Mouse (Mus musculus): ENCODE measurements at regions not wholly inside any gene's neighbourhood (a gene's known extent, or its start where the extent isn't known, plus 50 kb on each side); places are given as distances from the start of the nearest gene placed in this dataset.

DNA sequence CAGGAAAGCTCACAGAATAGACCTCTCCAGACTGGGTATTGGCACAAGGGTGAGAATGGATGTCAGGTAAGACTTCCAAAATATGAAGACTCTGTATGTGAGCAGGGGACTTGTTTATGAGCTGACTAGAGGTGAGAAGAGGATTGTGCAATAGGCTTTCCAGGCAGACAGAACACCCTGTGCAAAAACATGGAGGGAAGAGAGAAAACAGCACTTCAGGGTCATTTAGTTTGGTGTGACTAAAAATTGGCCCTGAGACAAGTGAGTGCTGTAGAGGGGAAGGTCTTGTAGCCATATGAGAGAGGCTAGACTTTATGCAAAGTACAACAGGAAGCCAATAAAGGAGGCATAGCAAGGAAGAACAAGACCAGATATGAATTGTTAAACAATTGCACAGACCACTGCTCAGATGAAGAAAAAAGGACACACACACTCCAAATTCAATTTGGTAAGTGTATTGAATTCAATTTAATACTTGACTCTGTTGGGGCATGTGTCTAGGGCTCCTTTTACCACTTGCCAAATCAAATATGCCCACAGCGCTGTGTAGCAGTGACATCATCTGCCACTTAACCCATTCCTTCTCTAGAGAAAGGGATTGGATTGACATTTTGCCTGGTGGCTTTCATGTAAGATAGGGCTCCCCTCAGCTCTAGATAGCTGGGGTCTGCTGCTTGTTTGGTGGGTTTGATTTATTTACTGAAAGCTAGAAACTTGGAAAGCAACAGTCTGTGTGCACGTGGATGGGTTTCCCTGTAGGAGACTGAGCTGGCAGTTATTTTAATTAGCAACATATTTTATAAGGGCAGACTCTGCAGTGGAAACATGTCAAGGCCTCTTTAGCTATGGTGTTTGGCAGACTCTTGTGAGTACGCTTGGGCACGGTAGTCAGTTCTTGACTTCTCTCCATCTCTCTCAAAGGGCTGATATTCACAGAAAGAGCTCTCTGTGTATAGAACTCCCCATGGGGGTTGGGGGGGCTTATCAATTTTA is 501.1 kb upstream of the Gm26657 start:
- 64% methylated on average over 4 of the region's 4 CpGs for WGBS
- Histone ChIP-seq H3K4me1 (ENCODE audit: control insufficient read depth, insufficient read depth, low read length) (no peaks in the 10 kb centered on the region), H3K9me3 (ENCODE audit: control insufficient read depth, low read length) (no peaks in the 10 kb centered on the region), H3K4me2 (ENCODE audit: low read depth, severe bottlenecking) (no peak overlapping the region), H3K27ac (replicated peaks; ENCODE audit: low read depth, low read length) (no peak overlapping the region), H3K27me3 (ENCODE audit: control insufficient read depth, insufficient read depth, low read length) (no peaks in the 10 kb centered on the region), H3K9ac (ENCODE audit: low read length) (no peak overlapping the region), H3K4me3 (ENCODE audit: low read depth, low read length) (no peak overlapping the region), H3K36me3 (ENCODE audit: control insufficient read depth, insufficient read depth, low read length) (no peaks in the 10 kb centered on the region)
- ATAC-seq (ENCODE audit: insufficient number of reproducible peaks, low FRiP score, low TSS enrichment, low read depth) (no peak), DNase-seq (ENCODE audit: low spot score) (no peak)

DNA sequence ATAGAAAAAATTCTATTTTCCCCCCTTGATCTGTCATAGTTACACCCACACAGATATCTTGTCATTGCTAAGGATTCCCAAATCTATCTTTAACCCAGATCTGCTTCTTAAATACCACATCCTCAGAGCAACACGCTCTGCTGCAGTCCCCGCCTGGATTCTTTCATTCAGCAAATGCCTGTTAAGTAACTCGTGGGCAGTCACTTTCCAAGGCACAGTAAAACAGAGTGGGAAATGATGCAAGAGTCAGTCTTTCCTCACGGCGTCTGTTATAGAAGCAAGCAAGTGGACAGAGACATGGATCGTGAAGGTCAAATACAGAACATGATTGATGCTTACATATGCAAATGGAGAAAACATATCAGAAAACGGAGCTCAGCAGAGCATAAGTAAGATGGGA is 508.5 kb upstream of the Gm26657 start:
- Histone ChIP-seq H3K4me2 (ENCODE audit: low read depth, severe bottlenecking) (no peak overlapping the region), H3K4me3 (ENCODE audit: low read depth, low read length) (no peak overlapping the region), H3K27ac (replicated peaks; ENCODE audit: low read depth, low read length) (no peak overlapping the region), H3K9ac (ENCODE audit: low read length) (no peak overlapping the region), H3K36me3 (ENCODE audit: control insufficient read depth, insufficient read depth, low read length) (no peaks in the 10 kb centered on the region), H3K4me1 (ENCODE audit: control insufficient read depth, insufficient read depth, low read length) (no peaks in the 10 kb centered on the region), H3K27me3 (ENCODE audit: control insufficient read depth, insufficient read depth, low read length) (no peaks in the 10 kb centered on the region), H3K9me3 (ENCODE audit: control insufficient read depth, low read length) (no peaks in the 10 kb centered on the region)
- whole genome bisulfite sequencing, result 85% methylated on average over 7 of the region's 7 CpGs
- ATAC-seq (ENCODE audit: insufficient number of reproducible peaks, low FRiP score, low TSS enrichment, low read depth) (no peak), DNase-seq (ENCODE audit: low spot score) (no peak)

DNA sequence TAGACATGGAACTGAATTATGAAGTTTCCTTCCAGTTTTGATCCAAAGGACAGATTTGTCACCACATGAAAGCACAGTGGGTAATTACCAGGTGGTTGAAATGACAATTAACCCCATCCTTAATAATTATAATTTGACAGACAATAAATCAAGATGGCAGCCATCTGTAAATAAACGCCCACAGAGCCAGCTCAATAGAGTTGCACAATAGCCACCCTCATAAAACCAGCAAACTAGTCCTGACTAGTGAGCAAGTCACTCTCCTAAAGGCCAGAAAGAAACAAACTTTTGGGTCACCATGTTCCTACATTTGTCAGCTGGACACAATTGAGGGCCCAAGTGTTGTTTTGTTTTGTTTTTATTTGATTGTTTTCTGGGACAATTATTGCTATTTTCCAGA is 509.4 kb upstream of the Gm26657 start:
- Histone ChIP-seq H3K36me3 (ENCODE audit: control insufficient read depth, insufficient read depth, low read length) (no peaks in the 10 kb centered on the region), H3K4me3 (ENCODE audit: low read depth, low read length) (no peak overlapping the region), H3K4me2 (ENCODE audit: low read depth, severe bottlenecking) (no peak overlapping the region), H3K27ac (replicated peaks; ENCODE audit: low read depth, low read length) (no peak overlapping the region), H3K27me3 (ENCODE audit: control insufficient read depth, insufficient read depth, low read length) (no peaks in the 10 kb centered on the region), H3K9me3 (ENCODE audit: control insufficient read depth, low read length) (no peaks in the 10 kb centered on the region), H3K4me1 (ENCODE audit: control insufficient read depth, insufficient read depth, low read length) (no peaks in the 10 kb centered on the region), H3K9ac (ENCODE audit: low read length) (no peak overlapping the region)
- ATAC-seq (ENCODE audit: insufficient number of reproducible peaks, low FRiP score, low TSS enrichment, low read depth) (no peak), DNase-seq (ENCODE audit: low spot score) (no peak)
- 50% methylated on average over 1 of the region's 1 CpGs for WGBS

DNA sequence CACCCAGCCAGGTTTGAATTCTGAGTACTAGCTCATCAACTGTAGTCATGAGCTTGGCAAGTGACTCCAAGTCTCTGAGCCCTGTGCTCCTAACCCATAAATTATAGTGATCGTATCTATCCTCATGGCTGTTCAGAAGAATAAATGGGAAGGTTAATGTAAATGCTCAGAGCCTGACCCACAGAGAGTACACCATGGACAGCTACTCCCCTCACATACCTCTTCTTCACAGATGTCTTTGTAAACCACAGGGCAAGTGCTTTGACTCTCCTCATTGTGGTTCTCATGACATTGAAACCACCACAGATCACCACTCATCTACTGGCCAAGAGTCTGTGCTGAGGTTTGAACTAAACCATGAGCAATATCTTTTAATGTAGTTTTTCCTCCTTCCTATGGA is 513.4 kb upstream of the Gm26657 start:
- H3K36me3 ChIP-seq (ENCODE audit: control insufficient read depth, insufficient read depth, low read length), result no peaks in the 10 kb centered on the region
- no peaks in the 10 kb centered on the region; the same call in 1 of the 2 replicates for H3K4me1 ChIP-seq (ENCODE audit: control insufficient read depth, insufficient read depth, low read length)
- H3K4me2 ChIP-seq (ENCODE audit: low read depth, severe bottlenecking), result no peak overlapping the region
- H3K4me3 ChIP-seq (ENCODE audit: low read depth, low read length), result no peak overlapping the region
- ATAC-seq (ENCODE audit: insufficient number of reproducible peaks, low FRiP score, low TSS enrichment, low read depth), result no peak
- DNase-seq (ENCODE audit: low spot score), result no peak
- H3K9ac ChIP-seq (ENCODE audit: low read length), result no peak overlapping the region
- H3K9me3 ChIP-seq (ENCODE audit: control insufficient read depth, low read length), result no peaks in the 10 kb centered on the region
- H3K27me3 ChIP-seq (ENCODE audit: control insufficient read depth, insufficient read depth, low read length), result no peaks in the 10 kb centered on the region
- no peak overlapping the region for H3K27ac ChIP-seq (replicated peaks; ENCODE audit: low read depth, low read length)
- 90% methylated on average over 1 of the region's 1 CpGs for WGBS

DNA sequence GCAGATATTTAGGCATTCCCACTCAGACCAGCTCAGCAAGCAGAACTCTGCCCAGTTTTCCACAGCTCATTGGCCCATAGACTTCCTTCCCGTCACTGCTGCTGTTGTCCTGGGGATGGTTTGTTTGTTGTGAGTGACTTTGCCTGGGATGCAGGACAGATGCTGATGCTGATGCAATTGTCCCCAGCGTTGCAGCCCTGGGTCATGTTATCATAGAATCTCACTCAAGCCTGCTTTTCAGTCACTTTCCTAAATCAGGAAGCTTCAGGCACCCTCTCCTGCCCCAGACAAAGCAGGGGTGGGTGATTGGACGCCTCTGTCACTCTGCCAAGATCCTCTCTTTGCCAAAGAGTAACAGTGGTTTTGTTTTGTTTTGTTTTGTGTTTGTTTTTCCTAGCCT is 515.3 kb upstream of the Gm26657 start:
- ATAC-seq (ENCODE audit: insufficient number of reproducible peaks, low FRiP score, low TSS enrichment, low read depth), result no peak
- no peak overlapping the region for H3K9ac ChIP-seq (ENCODE audit: low read length)
- H3K4me2 ChIP-seq (ENCODE audit: low read depth, severe bottlenecking), result no peak overlapping the region
- H3K27ac ChIP-seq (replicated peaks; ENCODE audit: low read depth, low read length), result no peak overlapping the region
- H3K36me3 ChIP-seq (ENCODE audit: control insufficient read depth, insufficient read depth, low read length), result no peaks in the 10 kb centered on the region
- no peaks in the 10 kb centered on the region; the same call in 1 of the 2 replicates for H3K4me1 ChIP-seq (ENCODE audit: control insufficient read depth, insufficient read depth, low read length)
- no peaks in the 10 kb centered on the region for H3K9me3 ChIP-seq (ENCODE audit: control insufficient read depth, low read length)
- DNase-seq (ENCODE audit: low spot score), result no peak
- H3K27me3 ChIP-seq (ENCODE audit: control insufficient read depth, insufficient read depth, low read length), result no peaks in the 10 kb centered on the region
- 54% methylated on average over 3 of the region's 3 CpGs for WGBS
- H3K4me3 ChIP-seq (ENCODE audit: low read depth, low read length), result no peak overlapping the region

DNA sequence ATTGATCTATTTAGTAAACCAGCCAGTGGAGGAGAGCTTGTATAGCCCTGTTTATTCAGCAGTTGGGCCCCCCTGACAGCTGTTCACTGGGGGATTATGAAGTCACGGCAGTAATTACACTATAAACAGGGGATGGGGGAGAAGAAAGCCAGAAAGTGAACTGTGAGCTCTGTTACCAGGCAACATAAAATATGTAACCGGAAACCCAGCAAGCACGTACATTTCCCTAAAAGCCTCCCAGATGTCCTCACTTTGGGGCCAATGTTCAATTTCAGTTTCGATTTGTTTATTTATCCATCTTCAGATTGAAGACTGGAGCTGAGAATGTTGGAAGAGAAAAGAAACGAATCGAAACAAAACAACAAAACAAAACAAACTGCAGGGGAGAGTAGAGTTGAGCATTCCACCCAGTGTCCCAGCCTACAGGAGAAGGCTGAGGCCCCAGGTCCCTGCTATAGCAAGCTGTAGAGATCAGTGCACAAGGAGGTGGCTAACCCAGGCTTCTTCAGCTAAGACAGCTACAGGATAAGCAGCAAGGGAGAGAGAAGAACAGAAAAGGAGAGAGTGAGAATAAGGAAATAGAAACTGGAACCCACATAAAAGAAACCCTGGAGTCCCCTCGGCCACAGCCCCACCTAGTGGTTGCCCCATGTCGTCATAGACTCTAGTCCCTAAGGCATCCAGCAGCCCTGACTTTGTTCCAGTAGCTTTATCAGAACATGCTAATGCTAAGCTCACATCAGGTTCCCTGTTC is 517.7 kb upstream of the Gm26657 start:
- Histone ChIP-seq H3K36me3 (ENCODE audit: control insufficient read depth, insufficient read depth, low read length) (no peaks in the 10 kb centered on the region), H3K4me2 (ENCODE audit: low read depth, severe bottlenecking) (no peak overlapping the region), H3K4me3 (ENCODE audit: low read depth, low read length) (no peak overlapping the region), H3K27ac (replicated peaks; ENCODE audit: low read depth, low read length) (no peak overlapping the region), H3K9me3 (ENCODE audit: control insufficient read depth, low read length) (no peaks in the 10 kb centered on the region), H3K27me3 (ENCODE audit: control insufficient read depth, insufficient read depth, low read length) (no peaks in the 10 kb centered on the region), H3K4me1 (ENCODE audit: control insufficient read depth, insufficient read depth, low read length) (no peaks in the 10 kb centered on the region; the same call in 1 of the 2 replicates), H3K9ac (ENCODE audit: low read length) (no peak overlapping the region)
- ATAC-seq (ENCODE audit: insufficient number of reproducible peaks, low FRiP score, low TSS enrichment, low read depth) (peak; percentile 78), DNase-seq (ENCODE audit: low spot score) (peak; percentile 41)
- WGBS, result 40% methylated on average over 8 of the region's 8 CpGs

DNA sequence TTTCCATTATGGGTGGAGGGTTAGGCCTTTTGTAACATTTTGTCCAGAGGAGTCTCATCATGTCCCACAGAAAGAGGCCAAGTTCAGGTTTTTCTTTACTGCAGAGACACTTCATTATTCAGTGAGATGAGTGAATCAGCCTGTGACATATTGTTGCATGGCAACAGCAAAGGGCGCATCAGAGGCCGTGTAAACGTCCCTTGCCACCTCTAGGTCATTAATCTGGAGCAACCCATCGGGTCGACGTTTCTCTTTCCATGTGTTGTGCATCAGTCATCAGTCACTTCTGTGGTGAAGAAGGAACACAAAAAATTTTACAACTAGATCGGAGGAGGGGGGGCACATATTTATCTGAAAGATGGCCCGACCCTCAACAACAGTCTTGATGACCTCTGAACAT is 519.3 kb upstream of the Gm26657 start:
- no peak for ATAC-seq (ENCODE audit: insufficient number of reproducible peaks, low FRiP score, low TSS enrichment, low read depth)
- 64% methylated on average over 8 of the region's 8 CpGs for WGBS
- no peak for DNase-seq (ENCODE audit: low spot score)
- Histone ChIP-seq H3K27ac (replicated peaks; ENCODE audit: low read depth, low read length) (no peak overlapping the region), H3K27me3 (ENCODE audit: control insufficient read depth, insufficient read depth, low read length) (no peaks in the 10 kb centered on the region), H3K4me1 (ENCODE audit: control insufficient read depth, insufficient read depth, low read length) (no peaks in the 10 kb centered on the region; the same call in 1 of the 2 replicates), H3K4me3 (ENCODE audit: low read depth, low read length) (no peak overlapping the region), H3K4me2 (ENCODE audit: low read depth, severe bottlenecking) (no peak overlapping the region), H3K9me3 (ENCODE audit: control insufficient read depth, low read length) (no peaks in the 10 kb centered on the region), H3K9ac (ENCODE audit: low read length) (no peak overlapping the region), H3K36me3 (ENCODE audit: control insufficient read depth, insufficient read depth, low read length) (no peaks in the 10 kb centered on the region)

DNA sequence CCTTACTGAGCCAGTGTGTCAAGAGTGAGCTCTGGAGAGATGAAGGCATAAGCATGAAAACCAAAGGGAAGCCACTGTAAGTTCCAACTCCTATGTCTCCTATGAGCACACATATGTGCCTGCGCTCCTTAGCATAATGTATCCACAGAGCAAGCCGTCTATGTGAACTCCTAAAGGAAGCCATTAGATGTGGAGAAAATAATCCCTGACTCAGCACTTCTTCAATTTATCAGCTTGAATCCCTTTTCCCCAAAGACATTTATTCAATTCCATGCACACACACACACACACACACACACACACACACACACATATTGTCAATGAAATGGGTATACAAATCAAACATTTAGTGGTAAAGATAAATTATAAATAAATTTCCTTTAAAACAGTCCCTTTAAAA is 530.4 kb upstream of the Gm26657 start:
- Histone ChIP-seq H3K4me2 (ENCODE audit: low read depth, severe bottlenecking) (no peak overlapping the region), H3K9me3 (ENCODE audit: control insufficient read depth, low read length) (no peaks in the 10 kb centered on the region), H3K9ac (ENCODE audit: low read length) (no peak overlapping the region), H3K4me3 (ENCODE audit: low read depth, low read length) (no peak overlapping the region), H3K36me3 (ENCODE audit: control insufficient read depth, insufficient read depth, low read length) (no peaks in the 10 kb centered on the region), H3K27me3 (ENCODE audit: control insufficient read depth, insufficient read depth, low read length) (no peaks in the 10 kb centered on the region), H3K4me1 (ENCODE audit: control insufficient read depth, insufficient read depth, low read length) (peaks cover 4% of the 10 kb centered on the region; the same call in 1 of the 2 replicates), H3K27ac (replicated peaks; ENCODE audit: low read depth, low read length) (no peak overlapping the region)
- WGBS, result 97% methylated on average over 2 of the region's 2 CpGs
- no peak for DNase-seq (ENCODE audit: low spot score)
- ATAC-seq (ENCODE audit: insufficient number of reproducible peaks, low FRiP score, low TSS enrichment, low read depth), result no peak

All from limb, embryonic 11.5 days (tissue).